Mouse (Mus musculus): ENCODE results near the gene 4932438H23Rik. TPM values are rescaled to one million over a fixed set of nuclear protein-coding genes. Genes with fewer than 3 reads are reported as not detected.

Gene 4932438H23Rik
- polyA plus RNA-seq, 1 experiment = 0.01 TPM

- Histone ChIP-seq H3K4me3 (no peak overlapping the region), H3ac (ENCODE audit: control insufficient read depth, insufficient read length) (no peak overlapping the region), H3K79me2 (ENCODE audit: control insufficient read depth, insufficient read depth) (no peaks in the 10 kb centered on the region), H3K4me2 (ENCODE audit: low read depth) (no peak overlapping the region), H3K36me3 (ENCODE audit: control insufficient read depth, insufficient read depth) (no peaks in the 10 kb centered on the region), H3K27me3 (ENCODE audit: control insufficient read depth, insufficient read depth, insufficient read length) (peaks cover 44% of the 10 kb centered on the region)
- TF ChIP-seq REST (IDR thresholded peaks at IDR 0.05; ENCODE audit: insufficient read depth, insufficient read length) (no peak), TCF3 (IDR thresholded peaks at IDR 0.05; ENCODE audit: insufficient read length, low read depth) (no peak), E2F4 (IDR thresholded peaks at IDR 0.05; ENCODE audit: insufficient read depth) (no peak), SRF (IDR thresholded peaks at IDR 0.05; ENCODE audit: control insufficient read depth, insufficient read length, low read depth) (no peak), MAX (IDR thresholded peaks at IDR 0.05; ENCODE audit: low read depth) (no peak), CEBPB (IDR thresholded peaks at IDR 0.05; ENCODE audit: insufficient read depth, poor library complexity, severe bottlenecking) (no peak), MYOD1 (IDR thresholded peaks at IDR 0.05; ENCODE audit: control insufficient read depth in 1 of 3, insufficient read length in 2 of 3, low read depth in 2 of 3) (no peak), USF1 (IDR thresholded peaks at IDR 0.05; ENCODE audit: low read depth) (no peak), POLR2AphosphoS2 (IDR thresholded peaks at IDR 0.05; ENCODE audit: insufficient read length, low read depth) (no peak), MYOG (IDR thresholded peaks at IDR 0.05; ENCODE audit: control insufficient read depth in 1 of 3, insufficient read depth in 1 of 3, insufficient read length in 2 of 3, low read depth in 2 of 3) (no peak), TCF12 (IDR thresholded peaks at IDR 0.05; ENCODE audit: insufficient read depth, poor library complexity, severe bottlenecking) (no peak), POLR2A (IDR thresholded peaks at IDR 0.05; ENCODE audit: insufficient read length, low read depth) (no peak)
Observed at GRCm38 (mm10) chr16:91055150-91055549, 39.8 kb downstream of the 4932438H23Rik start.

- no peak overlapping the region for H3ac ChIP-seq (ENCODE audit: control insufficient read depth, insufficient read length)
- H3K4me2 ChIP-seq (ENCODE audit: low read depth) = no peak overlapping the region
- peaks cover 49% of the 10 kb centered on the region for H3K27me3 ChIP-seq (ENCODE audit: control insufficient read depth, insufficient read depth, insufficient read length)
- no peaks in the 10 kb centered on the region for H3K36me3 ChIP-seq (ENCODE audit: control insufficient read depth, insufficient read depth)
- no peak overlapping the region for H3K4me3 ChIP-seq
- TF ChIP-seq TCF3 (IDR thresholded peaks at IDR 0.05; ENCODE audit: insufficient read length, low read depth) (no peak), E2F4 (IDR thresholded peaks at IDR 0.05; ENCODE audit: insufficient read depth) (no peak), MYOG (IDR thresholded peaks at IDR 0.05; ENCODE audit: control insufficient read depth in 1 of 3, insufficient read depth in 1 of 3, insufficient read length in 2 of 3, low read depth in 2 of 3) (no peak), USF1 (IDR thresholded peaks at IDR 0.05; ENCODE audit: low read depth) (no peak), CEBPB (IDR thresholded peaks at IDR 0.05; ENCODE audit: insufficient read depth, poor library complexity, severe bottlenecking) (no peak), REST (IDR thresholded peaks at IDR 0.05; ENCODE audit: insufficient read depth, insufficient read length) (no peak)
- H3K79me2 ChIP-seq (ENCODE audit: control insufficient read depth, insufficient read depth) = no peaks in the 10 kb centered on the region
Observed at GRCm38 (mm10) chr16:91053599-91053998, 41.3 kb downstream of the 4932438H23Rik start.

- peak overlapping the region; percentile 93 for H3K4me3 ChIP-seq
Observed at GRCm38 (mm10) chr16:91045511-91045910, 49.4 kb downstream of the 4932438H23Rik start.

GRCm38 (mm10) chr16:91044270-91045182 is 50.4 kb downstream of the 4932438H23Rik start, which contains the start of gene Paxbp1:
Gene Paxbp1 (minus strand): TSS chr16:91044543.
- peaks cover 6% of the 10 kb centered on the region for H3K36me3 ChIP-seq (ENCODE audit: control insufficient read depth, insufficient read depth)
- peak within 1 kb of the TSS; percentile 97 for H3ac ChIP-seq (ENCODE audit: control insufficient read depth, insufficient read length)
- peaks cover 44% of the 10 kb centered on the region for H3K79me2 ChIP-seq (ENCODE audit: control insufficient read depth, insufficient read depth)
- H3K4me2 ChIP-seq (ENCODE audit: low read depth) = peak within 1 kb of the TSS; percentile 96
- H3K27me3 ChIP-seq (ENCODE audit: control insufficient read depth, insufficient read depth, insufficient read length) = peaks cover 11% of the 10 kb centered on the region
- TF ChIP-seq TCF3 (IDR thresholded peaks at IDR 0.05; ENCODE audit: insufficient read length, low read depth) = no peak
- TF ChIP-seq MAX (IDR thresholded peaks at IDR 0.05; ENCODE audit: low read depth) = no peak
- peak; percentile 19 for TF ChIP-seq REST (IDR thresholded peaks at IDR 0.05; ENCODE audit: insufficient read depth, insufficient read length)
- peak; percentile 85 for TF ChIP-seq POLR2A (IDR thresholded peaks at IDR 0.05; ENCODE audit: insufficient read length, low read depth)
- TF ChIP-seq SRF (IDR thresholded peaks at IDR 0.05; ENCODE audit: control insufficient read depth, insufficient read length, low read depth) = peak; percentile 40
- TF ChIP-seq MYOD1 (IDR thresholded peaks at IDR 0.05; ENCODE audit: control insufficient read depth in 1 of 3, insufficient read length in 2 of 3, low read depth in 2 of 3) = peak in 1 of 3 experiments; percentile 12
- TF ChIP-seq TCF12 (IDR thresholded peaks at IDR 0.05; ENCODE audit: insufficient read depth, poor library complexity, severe bottlenecking) = no peak
- TF ChIP-seq CEBPB (IDR thresholded peaks at IDR 0.05; ENCODE audit: insufficient read depth, poor library complexity, severe bottlenecking) = 0 out of 2 replicates have a peak, but pooled peaks have one; percentile 26
- TF ChIP-seq POLR2AphosphoS2 (IDR thresholded peaks at IDR 0.05; ENCODE audit: insufficient read length, low read depth) = peak; percentile 73
- TF ChIP-seq MYOG (IDR thresholded peaks at IDR 0.05; ENCODE audit: control insufficient read depth in 1 of 3, insufficient read depth in 1 of 3, insufficient read length in 2 of 3, low read depth in 2 of 3) = peak in 1 of 3 experiments; percentile 43
- TF ChIP-seq E2F4 (IDR thresholded peaks at IDR 0.05; ENCODE audit: insufficient read depth) = no peak
- H3K4me3 ChIP-seq = peak within 1 kb of the TSS; percentile 93

More at GRCm38 (mm10) chr16:91045511-91045910, 49.4 kb downstream of the 4932438H23Rik start:
- TF ChIP-seq E2F4 (IDR thresholded peaks at IDR 0.05; ENCODE audit: insufficient read depth) = no peak
- no peak for TF ChIP-seq MYOG (IDR thresholded peaks at IDR 0.05; ENCODE audit: control insufficient read depth in 1 of 3, insufficient read depth in 1 of 3, insufficient read length in 2 of 3, low read depth in 2 of 3)
- TF ChIP-seq MAX (IDR thresholded peaks at IDR 0.05; ENCODE audit: low read depth) = no peak
- TF ChIP-seq REST (IDR thresholded peaks at IDR 0.05; ENCODE audit: insufficient read depth, insufficient read length) = no peak
- TF ChIP-seq USF1 (IDR thresholded peaks at IDR 0.05; ENCODE audit: low read depth) = no peak
- no peak for TF ChIP-seq POLR2A (IDR thresholded peaks at IDR 0.05; ENCODE audit: insufficient read length, low read depth)
- no peak for TF ChIP-seq POLR2AphosphoS2 (IDR thresholded peaks at IDR 0.05; ENCODE audit: insufficient read length, low read depth)
- TF ChIP-seq MYOD1 (IDR thresholded peaks at IDR 0.05; ENCODE audit: control insufficient read depth in 1 of 3, insufficient read length in 2 of 3, low read depth in 2 of 3) = no peak
- TF ChIP-seq TCF3 (IDR thresholded peaks at IDR 0.05; ENCODE audit: insufficient read length, low read depth) = no peak
- no peak for TF ChIP-seq TCF12 (IDR thresholded peaks at IDR 0.05; ENCODE audit: insufficient read depth, poor library complexity, severe bottlenecking)
- no peak for TF ChIP-seq CEBPB (IDR thresholded peaks at IDR 0.05; ENCODE audit: insufficient read depth, poor library complexity, severe bottlenecking)
- Histone ChIP-seq H3K4me2 (ENCODE audit: low read depth) (no peak overlapping the region), H3ac (ENCODE audit: control insufficient read depth, insufficient read length) (no peak overlapping the region), H3K79me2 (ENCODE audit: control insufficient read depth, insufficient read depth) (peaks cover 34% of the 10 kb centered on the region), H3K27me3 (ENCODE audit: control insufficient read depth, insufficient read depth, insufficient read length) (peaks cover 21% of the 10 kb centered on the region), H3K36me3 (ENCODE audit: control insufficient read depth, insufficient read depth) (peaks cover 5% of the 10 kb centered on the region)

Data from myocyte (in vitro differentiated cells).